29 mouse cellular contexts compared by ENCODE assay signal in the genomic region with DNA sequence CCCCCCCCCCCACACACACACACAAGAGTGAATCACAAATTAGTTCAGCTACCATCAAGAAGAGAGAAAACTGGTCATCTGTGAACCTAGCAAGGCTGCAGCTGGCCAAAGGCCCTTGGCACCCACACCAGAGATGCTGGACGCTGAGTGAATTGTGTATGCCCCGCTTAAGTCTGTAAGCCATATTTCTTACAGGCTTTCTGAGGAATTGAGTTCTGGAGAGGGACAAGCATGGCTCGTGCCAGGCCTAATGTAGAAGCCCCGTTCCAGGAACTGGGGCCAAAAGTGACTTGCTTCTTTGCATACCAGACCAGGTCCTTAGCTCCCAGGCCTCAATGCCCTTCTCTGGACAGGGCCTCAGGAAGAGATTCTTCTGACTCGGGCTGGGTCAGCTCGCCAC.
DNase-seq lines count a peak whose midpoint lies in the region; ATAC-seq and TF ChIP-seq lines count a peak whose summit lies in the region.
"Had no signal": no experiment of that assay in that cellular context is flagged by ENCODE, and none has a peak within 500 bp of the region (broad histone marks: within the 10 kb centered on the region; RNA-seq: fewer than 3 reads in every experiment).

No protein-coding gene starts in this region.

- 0 out of 2 replicates have a peak overlapping the region, but pooled peaks have one; percentile 11 for H3K9ac ChIP-seq in heart, embryonic 13.5 days
- no peak overlapping the region for H3K9ac ChIP-seq in heart, adult 2 months (ENCODE audit: low read depth, low read length)
- H3K9ac ChIP-seq in limb, embryonic 12.5 days (replicated peaks), result 0 out of 2 replicates have a peak overlapping the region, but pooled peaks have one; percentile 9
- H3K9ac ChIP-seq: embryonic facial prominence, embryonic 15.5 days; forebrain, embryonic 13.5 days; liver, embryonic 14.5 days; midbrain, embryonic 13.5 days; stomach, embryonic 15.5 days had no signal

- no peak for TF ChIP-seq EP300 in heart, adult 2 months (IDR thresholded peaks at IDR 0.05; ENCODE audit: insufficient read depth, low read depth, low read length)

- CTCF ChIA-PET in Patski (lab: Charles Lee), result no interaction called here

- H3K4me1 ChIP-seq in heart, embryonic 13.5 days, result peaks cover 33% of the 10 kb centered on the region
- no peaks in the 10 kb centered on the region for H3K4me1 ChIP-seq in heart, adult 2 months (ENCODE audit: control insufficient read depth, insufficient read depth, low read length)
- peaks cover 16% of the 10 kb centered on the region for H3K4me1 ChIP-seq in limb, embryonic 12.5 days (replicated peaks)
- peaks cover 25% of the 10 kb centered on the region for H3K4me1 ChIP-seq in limb, embryonic 10.5 days
- peaks cover 27% of the 10 kb centered on the region for H3K4me1 ChIP-seq in E14TG2a.4 (replicated peaks; ENCODE audit: low read depth, low read length)
- H3K4me1 ChIP-seq: stomach, embryonic 15.5 days had no signal

- intact Hi-C loops in heart, adult 2 months (cut with DNase I), result no loop called here

- no peak overlapping the region for H3K4me3 ChIP-seq in heart, embryonic 13.5 days
- no peak overlapping the region for H3K4me3 ChIP-seq in heart, adult 2 months
- H3K4me3 ChIP-seq in limb, embryonic 12.5 days (replicated peaks), result no peak overlapping the region
- H3K4me3 ChIP-seq in limb, embryonic 10.5 days, result no peak overlapping the region
- H3K4me3 ChIP-seq in E14TG2a.4 (replicated peaks; ENCODE audit: low read length), result 0 out of 2 replicates have a peak overlapping the region, but pooled peaks have one; percentile 10
- H3K4me3 ChIP-seq: embryonic facial prominence, embryonic 10.5 days; embryonic facial prominence, embryonic 15.5 days; forebrain, embryonic 13.5 days; heart, embryonic 12.5 days; hindbrain, embryonic 10.5 days; midbrain, embryonic 13.5 days; stomach, embryonic 15.5 days had no signal

- H3K79me2 ChIP-seq in heart, adult 2 months (replicated peaks; ENCODE audit: control insufficient read depth, insufficient read depth, low read length), result no peaks in the 10 kb centered on the region

- TF ChIP-seq CTCF in heart, adult 2 months (IDR thresholded peaks at IDR 0.05), result no peak
- TF ChIP-seq CTCF in E14TG2a.4 (conservative IDR thresholded peaks at IDR 0.05; ENCODE audit: low read length) (no peak), Patski (IDR thresholded peaks at IDR 0.05) (no peak)

- no peak overlapping the region for H3K27ac ChIP-seq in heart, embryonic 13.5 days (replicated peaks)
- H3K27ac ChIP-seq in heart, adult 2 months, result no peak overlapping the region
- no peak overlapping the region for H3K27ac ChIP-seq in limb, embryonic 12.5 days
- no peak overlapping the region for H3K27ac ChIP-seq in limb, embryonic 10.5 days
- H3K27ac ChIP-seq: embryonic facial prominence, embryonic 15.5 days; forebrain, embryonic 13.5 days; hindbrain, embryonic 10.5 days; liver, embryonic 14.5 days; macrophage; midbrain, embryonic 13.5 days; stomach, embryonic 15.5 days had no signal

- no peak for ATAC-seq in heart, embryonic 13.5 days (ENCODE audit: extremely low read depth, insufficient number of reproducible peaks, low FRiP score, low TSS enrichment)
- no peak for ATAC-seq in limb, embryonic 12.5 days (ENCODE audit: insufficient number of reproducible peaks, insufficient read depth, low FRiP score, low TSS enrichment, low read depth)
- ATAC-seq in Patski, result no peak
- ATAC-seq: forebrain, embryonic 13.5 days; intestine, postnatal 0 days; midbrain, embryonic 13.5 days had no signal

- in situ Hi-C loops in Patski (cut with MboI; ENCODE audit: low pct_unique_long_range_greater_than_20kb), result no loop called here

- H3K36me3 ChIP-seq in heart, embryonic 13.5 days, result no peaks in the 10 kb centered on the region
- no peaks in the 10 kb centered on the region for H3K36me3 ChIP-seq in heart, adult 2 months (ENCODE audit: control insufficient read depth, insufficient read depth, low read length)
- H3K36me3 ChIP-seq in limb, embryonic 12.5 days, result no peaks in the 10 kb centered on the region
- H3K36me3 ChIP-seq in limb, embryonic 10.5 days, result no peaks in the 10 kb centered on the region
- H3K36me3 ChIP-seq in E14TG2a.4 (ENCODE audit: insufficient read depth, low read length), result no peaks in the 10 kb centered on the region
- H3K36me3 ChIP-seq: embryonic facial prominence, embryonic 10.5 days; embryonic facial prominence, embryonic 15.5 days; heart, embryonic 12.5 days; hindbrain, embryonic 10.5 days; midbrain, embryonic 13.5 days; stomach, embryonic 15.5 days had no signal

- H3K27me3 ChIP-seq in heart, embryonic 13.5 days (replicated peaks), result peaks cover 18% of the 10 kb centered on the region
- no peaks in the 10 kb centered on the region for H3K27me3 ChIP-seq in heart, adult 2 months (ENCODE audit: control insufficient read depth, insufficient read depth, low read length)
- no peaks in the 10 kb centered on the region for H3K27me3 ChIP-seq in limb, embryonic 12.5 days
- H3K27me3 ChIP-seq in limb, embryonic 10.5 days (ENCODE audit: low read depth, poor library complexity, severe bottlenecking), result peaks cover 34% of the 10 kb centered on the region
- H3K27me3 ChIP-seq in E14TG2a.4 (ENCODE audit: insufficient read depth, low read length) (peaks cover 59% of the 10 kb centered on the region), Patski (no peaks in the 10 kb centered on the region)
- H3K27me3 ChIP-seq: embryonic facial prominence, embryonic 15.5 days; midbrain, embryonic 13.5 days; stomach, embryonic 15.5 days had no signal

- POLR2A ChIA-PET in Patski (lab: Charles Lee), result no interaction called here

- H3K4me2 ChIP-seq in heart, embryonic 13.5 days, result no peak overlapping the region
- H3K4me2 ChIP-seq in limb, embryonic 12.5 days, result no peak overlapping the region
- H3K4me2 ChIP-seq: embryonic facial prominence, embryonic 15.5 days; forebrain, embryonic 13.5 days; midbrain, embryonic 13.5 days; stomach, embryonic 15.5 days had no signal

- no peak for DNase-seq in heart, adult 2 months
- no peak for DNase-seq in limb, embryonic 10.5 days (ENCODE audit: low spot score)
- peak; percentile 24 for DNase-seq in Patski (ENCODE audit: low read depth, low spot score)
- DNase-seq in thymus, postnatal 0 days (ENCODE audit: low spot score), result no peak
- DNase-seq: adrenal gland, postnatal 14 days; B cell, adult 2 months; cerebellum, adult 18-20 months; gastrocnemius, postnatal 14 days; heart, adult 11 months; heart, postnatal 10 days; kidney, postnatal 14 days; liver; lung, adult 2 months; lung, postnatal 10 days; right cerebral cortex, postnatal 25 days; thymus, postnatal 14 days had no signal

- no peak for TF ChIP-seq POLR2A in heart, adult 2 months (IDR thresholded peaks at IDR 0.05; ENCODE audit: insufficient read depth, low read depth, low read length)

- no peaks in the 10 kb centered on the region for H3K9me3 ChIP-seq in heart, embryonic 13.5 days
- no peaks in the 10 kb centered on the region for H3K9me3 ChIP-seq in limb, embryonic 12.5 days
- H3K9me3 ChIP-seq in limb, embryonic 10.5 days (replicated peaks), result no peaks in the 10 kb centered on the region
- H3K9me3 ChIP-seq in E14TG2a.4 (ENCODE audit: low read length), result no peaks in the 10 kb centered on the region
- H3K9me3 ChIP-seq: embryonic facial prominence, embryonic 10.5 days; embryonic facial prominence, embryonic 15.5 days; forebrain, embryonic 13.5 days; heart, embryonic 12.5 days; hindbrain, embryonic 10.5 days; midbrain, embryonic 13.5 days; stomach, embryonic 15.5 days had no signal

- WGBS in heart, embryonic 13.5 days, result 72% methylated on average over 6 of the region's 6 CpGs
- WGBS in heart, adult 2 months, result 77% methylated on average over 6 of the region's 6 CpGs
- 80% methylated on average over 6 of the region's 6 CpGs for WGBS in limb, embryonic 12.5 days
- 87% methylated on average over 6 of the region's 6 CpGs for WGBS in limb, embryonic 10.5 days
